Mouse (Mus musculus) midbrain, embryonic 10.5 days (tissue): ENCODE measurements around the gene Krtcap3. TPM values are rescaled to one million over a fixed set of nuclear protein-coding genes. Genes with fewer than 3 reads are reported as not detected.

Experiments used
- DNase-seq: peaks from one replicate; pipeline ENCODE4 v3.0.0-alpha.2; 2017; ENCODE audit warnings: low spot score
- H3K27ac ChIP-seq: fragments of 300-500 bp; sonication (generic); replicated peaks from 2 replicates; pipeline ENCODE4 v1.5.1; 2016; ENCODE audit warnings: mild to moderate bottlenecking
- H3K27me3 ChIP-seq: fragments of 300-500 bp; sonication (generic); 2 replicates; pipeline ENCODE4 v1.6.1; 2016; ENCODE audit warnings: low read depth, mild to moderate bottlenecking; ENCODE audit not compliant: poor library complexity, severe bottlenecking
- H3K36me3 ChIP-seq: fragments of 300-500 bp; sonication (generic); 2 replicates; pipeline ENCODE4 v1.6.1; 2016; ENCODE audit warnings: mild to moderate bottlenecking, moderate library complexity
- H3K4me1 ChIP-seq: fragments of 300-500 bp; sonication (generic); 2 replicates; pipeline ENCODE4 v1.6.1; 2016
- H3K4me3 ChIP-seq: fragments of 300-500 bp; sonication (generic); 2 replicates; pipeline ENCODE4 v1.5.1; 2016; ENCODE audit warnings: mild to moderate bottlenecking, moderate library complexity
- H3K9me3 ChIP-seq: fragments of 300-500 bp; sonication (generic); replicated peaks from 2 replicates; pipeline ENCODE4 v1.6.1; 2016; ENCODE audit warnings: mild to moderate bottlenecking
- WGBS: fragments of 180-500 bp; shearing (Covaris S2); methylation state at CpG from one replicate; pipeline ENCODE4 v1.1.7; 2016; 5-methylcytosine and 5-hydroxymethylcytosine counted together
- polyA plus RNA-seq: library from polyadenylated mRNA; unstranded; fragments of >200 nt; fragmentation: Nextera tagmentation; extraction: Ambion mirVana; gene quantifications from 2 replicates; pipeline ENCODE4 v1.2.1, GENCODE M21; 2016

Gene Krtcap3
- polyA plus RNA-seq, 1 experiment from 2014 or later: 3.0 TPM

GRCm38 (mm10) chr5:31255971-31256370 lies 4.5 kb downstream of the Krtcap3 start:
- no peak for DNase-seq
- H3K27ac ChIP-seq: no peak overlapping the region
- no peak overlapping the region for H3K4me3 ChIP-seq
- peaks cover 13% of the 10 kb centered on the region for H3K4me1 ChIP-seq
- 88% methylated on average over 2 of the region's 2 CpGs for WGBS
- H3K27me3 ChIP-seq: peaks cover 10% of the 10 kb centered on the region
- H3K36me3 ChIP-seq: peaks cover 88% of the 10 kb centered on the region
- no peaks in the 10 kb centered on the region for H3K9me3 ChIP-seq

- Histone ChIP-seq H3K9me3 (no peaks in the 10 kb centered on the region), H3K4me1 (no peaks in the 10 kb centered on the region), H3K27ac (no peak overlapping the region), H3K27me3 (no peaks in the 10 kb centered on the region), H3K36me3 (peaks cover 88% of the 10 kb centered on the region), H3K4me3 (no peak overlapping the region)
- 90% methylated on average over 11 of the region's 11 CpGs for WGBS
- no peak for DNase-seq
Observed at GRCm38 (mm10) chr5:31257616-31258015, 6.1 kb downstream of the Krtcap3 start.

DNA sequence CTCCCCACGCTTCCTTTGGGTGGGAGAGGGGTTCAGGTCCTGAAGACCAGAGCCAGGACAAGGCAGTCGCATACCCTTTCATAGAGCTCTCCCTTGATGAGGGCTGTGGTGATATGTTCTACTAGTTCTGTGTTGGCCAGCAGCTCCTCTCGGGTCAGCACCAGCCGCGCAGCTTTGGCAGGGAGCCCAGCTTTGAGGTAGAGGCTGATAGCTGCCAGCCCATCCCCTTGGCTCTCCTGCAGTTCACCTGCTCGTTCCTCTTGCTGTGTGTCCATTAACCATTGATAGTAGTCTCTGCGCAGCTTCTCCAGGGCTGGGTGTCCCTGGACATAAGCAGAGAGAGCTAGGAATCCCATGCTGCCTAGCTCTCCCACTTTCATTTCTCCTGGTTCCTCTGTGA lies 14.6 kb downstream of the Krtcap3 start:
- DNase-seq: no peak
- H3K36me3 ChIP-seq: peaks cover 95% of the 10 kb centered on the region
- 93% methylated on average over 7 of the region's 7 CpGs for WGBS
- H3K27ac ChIP-seq: no peak overlapping the region
- no peak overlapping the region for H3K4me3 ChIP-seq
- no peaks in the 10 kb centered on the region for H3K9me3 ChIP-seq
- H3K4me1 ChIP-seq: peaks cover 3% of the 10 kb centered on the region; the same call in 1 of the 2 replicates
- H3K27me3 ChIP-seq: no peaks in the 10 kb centered on the region

GRCm38 (mm10) chr5:31267686-31268085 lies 16.2 kb downstream of the Krtcap3 start:
- 67% methylated on average over 6 of the region's 6 CpGs for WGBS
- Histone ChIP-seq H3K4me3 (no peak overlapping the region), H3K27ac (no peak overlapping the region), H3K27me3 (no peaks in the 10 kb centered on the region), H3K9me3 (no peaks in the 10 kb centered on the region), H3K36me3 (peaks cover 93% of the 10 kb centered on the region), H3K4me1 (peaks cover 3% of the 10 kb centered on the region; the same call in 1 of the 2 replicates)
- no peak for DNase-seq

DNA sequence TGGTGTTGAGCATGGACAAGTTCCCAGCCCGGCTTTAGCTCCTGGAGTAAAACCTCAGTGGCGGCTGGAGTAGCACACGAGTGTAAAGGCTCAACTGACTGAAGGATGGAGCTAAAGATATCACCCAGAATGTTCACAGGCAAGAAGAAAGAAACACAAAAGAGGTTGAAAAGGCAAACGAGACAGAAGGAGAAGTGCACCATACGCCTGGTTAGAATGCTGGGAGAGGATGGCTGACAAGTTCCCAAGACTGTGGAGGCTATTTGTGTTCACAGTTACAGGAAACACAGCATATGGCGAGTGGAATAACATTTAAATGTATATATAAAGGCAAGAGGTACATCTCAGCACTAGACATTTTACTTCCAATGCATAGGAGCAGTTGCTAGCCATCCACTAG lies 21.5 kb downstream of the Krtcap3 start:
- no peak for DNase-seq
- H3K27ac ChIP-seq: no peak overlapping the region
- no peaks in the 10 kb centered on the region for H3K27me3 ChIP-seq
- H3K36me3 ChIP-seq: peaks cover 75% of the 10 kb centered on the region
- H3K4me1 ChIP-seq: no peaks in the 10 kb centered on the region
- H3K4me3 ChIP-seq: no peak overlapping the region
- 85% methylated on average over 6 of the region's 6 CpGs for WGBS
- H3K9me3 ChIP-seq: no peaks in the 10 kb centered on the region

GRCm38 (mm10) chr5:31279245-31279988 lies 27.9 kb downstream of the Krtcap3 start:
- Histone ChIP-seq H3K27ac (no peak overlapping the region), H3K27me3 (no peaks in the 10 kb centered on the region), H3K4me3 (no peak overlapping the region), H3K4me1 (no peaks in the 10 kb centered on the region), H3K9me3 (no peaks in the 10 kb centered on the region), H3K36me3 (peaks cover 86% of the 10 kb centered on the region)
- 88% methylated on average over 20 of the region's 20 CpGs for WGBS
- no peak for DNase-seq

DNA sequence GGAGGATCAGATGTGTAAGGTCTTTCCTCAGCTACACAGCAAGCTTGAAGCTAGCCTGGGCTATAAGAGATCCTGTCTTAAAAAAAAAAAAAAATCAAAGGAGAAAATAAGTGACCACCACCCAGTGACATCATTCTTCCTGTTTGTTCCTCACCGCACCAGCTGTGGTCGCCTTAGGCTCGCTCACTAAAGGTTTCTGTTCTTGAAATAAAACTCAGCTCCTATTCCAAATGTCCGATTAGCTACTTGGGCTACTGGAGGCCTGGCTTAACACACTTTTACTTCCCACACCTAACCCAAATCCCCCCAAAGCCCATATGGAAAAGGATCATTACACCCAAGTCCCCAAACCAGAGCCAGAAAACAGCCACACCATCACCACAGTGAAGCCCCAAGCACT lies 36.7 kb downstream of the Krtcap3 start:
- Histone ChIP-seq H3K9me3 (no peaks in the 10 kb centered on the region), H3K27me3 (no peaks in the 10 kb centered on the region)
- WGBS: 85% methylated on average over 4 of the region's 4 CpGs

DNA sequence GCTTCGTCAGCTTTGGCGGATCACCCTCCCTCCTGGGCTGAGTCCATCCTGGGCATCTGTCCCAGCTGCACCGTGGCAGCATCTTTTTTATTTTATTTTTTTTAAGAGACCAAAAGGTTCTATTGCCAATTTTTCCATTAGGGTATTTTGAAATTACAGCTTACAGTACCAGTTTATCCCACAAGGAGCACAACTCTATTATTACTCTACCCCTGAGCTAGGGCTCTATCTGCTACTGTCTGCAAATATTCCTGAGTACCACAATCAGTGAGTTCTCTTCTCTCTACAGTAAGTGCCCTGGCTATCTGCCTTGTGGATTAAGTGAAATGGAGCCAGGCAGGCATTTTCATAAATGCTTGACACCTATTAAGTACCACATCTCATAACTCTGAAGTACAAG lies 37.2 kb downstream of the Krtcap3 start:
- 80% methylated on average over 3 of the region's 3 CpGs for WGBS
- Histone ChIP-seq H3K4me1 (peaks cover 17% of the 10 kb centered on the region), H3K4me3 (no peak overlapping the region), H3K27me3 (no peaks in the 10 kb centered on the region), H3K9me3 (no peaks in the 10 kb centered on the region), H3K27ac (no peak overlapping the region), H3K36me3 (peaks cover 46% of the 10 kb centered on the region)
- no peak for DNase-seq

More for the DNA sequence above, 36.7 kb downstream of the Krtcap3 start:
- no peak overlapping the region for H3K27ac ChIP-seq
- H3K4me3 ChIP-seq: no peak overlapping the region
- DNase-seq: no peak
- peaks cover 46% of the 10 kb centered on the region for H3K36me3 ChIP-seq
- H3K4me1 ChIP-seq: peaks cover 17% of the 10 kb centered on the region

DNA sequence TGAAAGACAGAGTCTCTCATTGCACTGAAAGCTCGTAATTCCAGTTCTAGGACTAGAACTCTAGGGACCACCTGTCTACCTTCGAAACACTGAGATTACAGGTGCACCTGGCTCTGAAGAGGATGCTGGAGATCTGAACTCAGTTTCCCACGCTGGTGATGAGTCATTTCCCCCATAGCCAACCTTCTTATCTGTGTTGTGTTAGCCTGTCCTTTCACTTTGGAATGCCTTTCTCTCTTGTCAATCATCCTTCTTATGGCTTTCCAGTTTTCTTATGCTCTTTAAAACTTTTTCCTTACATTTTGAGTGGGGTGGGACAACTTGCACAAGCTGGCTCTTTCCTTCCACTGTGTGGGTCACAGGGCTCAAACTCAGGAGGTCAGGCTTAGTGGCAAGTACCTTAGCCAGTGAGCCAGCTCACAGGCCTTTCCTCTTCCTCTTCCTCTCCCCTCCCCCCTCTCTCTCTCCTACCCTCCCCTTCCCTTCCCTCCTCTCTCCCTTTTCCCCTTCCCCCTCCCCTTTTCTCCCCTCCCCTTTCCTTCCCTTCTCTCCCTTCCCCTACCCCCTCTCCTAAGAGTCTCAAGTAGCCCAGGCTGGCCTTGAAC lies 38.2 kb downstream of the Krtcap3 start:
- 82% methylated on average over 3 of the region's 3 CpGs for WGBS
- no peaks in the 10 kb centered on the region for H3K9me3 ChIP-seq
- H3K4me3 ChIP-seq: peak overlapping the region; percentile 61
- H3K27me3 ChIP-seq: no peaks in the 10 kb centered on the region
- H3K36me3 ChIP-seq: peaks cover 45% of the 10 kb centered on the region
- peaks cover 26% of the 10 kb centered on the region for H3K4me1 ChIP-seq
- H3K27ac ChIP-seq: 0 out of 2 replicates have a peak overlapping the region, but pooled peaks have one; percentile 82
- DNase-seq: no peak

DNA sequence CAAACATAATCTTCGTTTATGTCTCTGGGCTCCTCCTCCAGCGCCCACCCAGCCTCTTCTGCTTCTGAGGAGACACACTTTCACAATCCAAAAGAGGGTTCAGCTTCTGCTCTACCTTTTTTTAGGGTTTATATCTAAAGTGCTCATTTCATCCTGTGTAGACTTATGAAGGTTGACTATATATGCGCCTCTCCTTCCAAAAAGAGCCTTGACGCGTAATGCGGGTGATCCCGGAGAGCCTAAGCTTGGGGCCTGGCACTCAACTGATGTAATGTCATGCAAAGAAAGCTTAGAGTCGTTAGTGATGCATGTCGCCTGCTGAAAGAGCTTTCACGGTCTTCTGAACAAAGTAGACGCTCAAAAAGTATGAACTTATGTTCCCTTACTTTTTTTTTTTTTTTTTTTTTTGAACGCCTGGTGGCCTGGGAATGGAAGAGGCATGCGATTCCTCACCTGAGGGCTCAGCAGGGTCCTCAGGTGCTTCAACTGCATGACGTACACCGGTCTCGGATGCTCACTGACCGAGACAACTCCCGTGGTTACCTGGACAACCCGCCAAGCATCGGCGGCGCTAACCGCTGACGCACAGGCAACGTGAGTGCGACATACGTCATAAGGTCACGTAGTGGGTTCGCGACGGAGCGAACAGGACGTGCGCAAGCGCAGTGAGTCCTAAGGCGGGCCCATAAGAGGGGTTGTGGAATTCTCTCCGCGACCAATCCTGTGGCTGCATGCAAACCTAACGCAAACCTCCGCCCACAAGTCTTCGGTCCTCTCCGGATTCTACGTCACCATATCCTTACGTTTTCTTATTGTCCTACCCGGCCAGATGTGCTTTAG lies 39.2 kb downstream of the Krtcap3 start, which contains the start of gene Ift172:
Gene Ift172, minus strand, starts transcription at position 596 of the 840 bp plus-strand sequence.
- H3K27ac ChIP-seq: peak within 1 kb of the TSS; percentile 82
- peak; percentile 96 for DNase-seq
- peaks cover 36% of the 10 kb centered on the region for H3K4me1 ChIP-seq
- H3K27me3 ChIP-seq: no peaks in the 10 kb centered on the region
- no peaks in the 10 kb centered on the region for H3K9me3 ChIP-seq
- H3K36me3 ChIP-seq: peaks cover 35% of the 10 kb centered on the region
- peak within 1 kb of the TSS; percentile 61 for H3K4me3 ChIP-seq
- WGBS: 3% methylated on average over 45 of the region's 45 CpGs

- Histone ChIP-seq H3K36me3 (peaks cover 29% of the 10 kb centered on the region), H3K27ac (peak overlapping the region; percentile 82), H3K4me1 (peaks cover 42% of the 10 kb centered on the region), H3K9me3 (no peaks in the 10 kb centered on the region), H3K4me3 (peak overlapping the region; percentile 61), H3K27me3 (no peaks in the 10 kb centered on the region)
- DNase-seq: no peak
- 4% methylated on average over 9 of the region's 9 CpGs for WGBS
Observed at GRCm38 (mm10) chr5:31291361-31291688, 39.8 kb downstream of the Krtcap3 start.

DNA sequence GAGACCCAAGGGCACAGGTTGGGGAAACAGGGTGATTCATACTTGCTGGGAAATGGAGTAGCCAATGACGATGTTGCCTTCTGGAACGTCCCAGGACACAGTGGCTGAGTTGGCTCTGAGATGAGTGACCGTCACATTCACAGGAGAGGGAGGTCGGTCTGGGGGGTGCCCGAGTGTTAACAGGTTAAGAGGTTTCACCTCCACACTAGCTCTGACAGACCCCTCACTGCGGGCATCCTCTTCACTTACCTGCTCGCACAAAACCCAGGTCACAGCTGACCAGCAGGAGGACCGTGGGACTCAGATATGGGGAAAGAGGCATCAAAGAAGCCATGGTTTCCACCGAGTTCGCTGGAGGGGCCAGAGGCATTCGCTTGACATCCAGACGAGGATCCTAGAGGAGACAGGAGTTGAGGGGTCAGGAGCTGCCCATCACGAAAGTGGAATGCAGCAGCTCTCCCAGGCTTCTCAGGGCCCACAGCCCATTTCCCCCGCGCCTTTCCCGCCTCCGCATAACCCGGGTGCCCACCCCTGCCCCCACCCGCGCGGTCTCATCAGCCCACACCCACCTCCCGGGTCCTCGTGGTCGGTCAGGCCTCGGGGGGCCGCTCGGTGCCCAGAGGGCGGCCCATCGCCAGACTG lies 43.6 kb downstream of the Krtcap3 start:
- Histone ChIP-seq H3K36me3 (peaks cover 21% of the 10 kb centered on the region), H3K27ac (peak overlapping the region; percentile 93), H3K9me3 (no peaks in the 10 kb centered on the region), H3K4me1 (peaks cover 37% of the 10 kb centered on the region), H3K4me3 (peak overlapping the region; percentile 76), H3K27me3 (no peaks in the 10 kb centered on the region)
- 7% methylated on average over 29 of the region's 29 CpGs for WGBS
- peak; percentile 49 for DNase-seq
